Mouse (Mus musculus) granulocyte monocyte progenitor cell, adult 5-6 weeks (primary cell): ENCODE data around the gene Tgoln1. TPM values are rescaled to one million over a fixed set of nuclear protein-coding genes. Genes with fewer than 3 reads are reported as not detected.

ENCODE experiments used
- ATAC-seq: replicated peaks from 2 replicates; pipeline ENCODE4 v1.8.0; 2016; ENCODE audit warnings: mild to moderate bottlenecking, moderate TSS enrichment, inconsistent platforms; ENCODE audit not compliant: poor library complexity, severe bottlenecking
- total RNA-seq, 2 experiments: library from RNA; stranded (forward) in 1 of 2; stranded (reverse) in 1 of 2; fragments of 200-712, 200-1000 nt in 1 of 2; fragments of >200 nt in 1 of 2; fragmentation: Nextera tagmentation in 1 of 2; gene quantifications; 2 replicates each; pipeline ENCODE4 v1.2.3; 2014 to 2017

Tgoln1 gene
- total RNA-seq, 2 experiments from 2014 or later, result 32.7 to 66.5 TPM

DNA sequence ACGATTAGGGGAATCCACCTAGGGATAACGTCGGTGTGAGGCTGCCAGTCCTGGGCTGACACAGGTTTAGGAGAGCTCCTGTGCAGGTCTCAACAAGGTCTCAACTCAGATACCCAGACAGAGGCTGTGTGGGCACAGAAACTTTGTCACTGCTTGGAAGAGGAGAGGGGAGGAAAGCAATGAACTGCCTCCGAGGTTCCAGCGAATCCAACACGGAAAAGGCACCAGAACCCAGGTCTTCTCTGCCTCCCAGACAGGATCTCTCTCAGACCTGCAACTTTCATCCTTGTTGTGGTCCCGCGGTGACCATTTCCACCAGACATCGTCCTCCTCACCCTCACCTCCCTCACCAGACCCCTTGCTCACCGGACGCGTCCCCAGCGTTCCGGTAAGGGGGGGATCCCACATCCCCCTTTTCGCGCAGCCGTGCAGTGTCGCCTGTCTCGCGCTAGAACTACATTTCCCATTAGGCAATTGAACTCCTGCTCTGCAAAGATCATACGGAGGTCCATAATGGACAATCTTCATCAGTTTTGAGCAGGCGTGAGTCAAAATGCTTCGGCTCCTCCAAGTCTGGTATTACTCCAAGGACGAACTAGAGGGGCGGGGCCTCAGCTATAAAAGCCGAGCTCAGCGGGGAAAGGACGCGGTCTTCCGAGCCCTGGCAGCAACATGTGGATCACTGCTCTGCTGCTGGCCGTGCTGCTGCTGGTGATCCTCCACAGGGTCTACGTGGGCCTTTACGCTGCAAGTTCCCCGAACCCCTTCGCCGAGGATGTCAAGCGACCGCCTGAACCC is 18.6 kb downstream of the Tgoln1 start, which contains the start of the genes Elmod3 and Retsat:
Elmod3 (minus strand) TSS at position 458 of the 798 bp plus-strand sequence.
Retsat (plus strand) TSS at position 520 of the 798 bp plus-strand sequence.
- peak; percentile 83 for ATAC-seq

DNA sequence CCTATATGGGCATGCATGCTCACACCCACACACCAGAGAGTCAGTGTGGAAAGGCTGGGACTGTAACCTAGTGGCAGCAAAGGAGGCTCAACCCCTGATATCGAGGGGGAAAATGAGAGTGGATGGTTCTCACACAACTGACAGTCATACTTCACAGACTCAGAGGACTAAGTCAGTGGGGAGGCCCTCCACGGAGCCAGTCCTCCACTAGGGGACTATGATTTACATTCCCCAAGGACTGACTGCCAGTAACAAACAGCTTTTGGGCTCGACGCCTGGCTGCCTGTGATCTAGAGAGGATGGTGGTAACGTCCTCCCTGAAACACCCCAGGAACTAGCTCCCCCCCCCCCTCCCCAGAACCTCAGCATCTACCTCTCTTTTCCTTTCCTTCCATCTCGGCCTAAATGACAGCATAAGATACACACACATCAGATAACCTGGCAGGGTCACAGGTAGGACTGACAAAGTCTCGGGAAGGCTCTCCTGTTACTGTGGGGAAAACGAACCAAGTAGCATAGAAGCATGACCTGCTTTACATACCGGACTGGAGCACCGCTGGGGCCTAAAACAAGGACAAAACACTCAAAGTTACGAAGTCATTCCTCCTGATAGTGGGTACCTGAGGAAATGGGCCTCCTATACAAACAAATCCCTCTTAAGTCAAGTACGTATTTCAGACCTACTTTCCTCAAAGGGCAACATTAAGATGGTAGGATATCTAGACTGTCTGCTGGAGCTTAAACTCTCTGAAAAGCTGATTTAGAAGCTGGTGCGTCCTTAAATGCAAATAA is 19.5 kb downstream of the Tgoln1 start:
- no peak for ATAC-seq

DNA sequence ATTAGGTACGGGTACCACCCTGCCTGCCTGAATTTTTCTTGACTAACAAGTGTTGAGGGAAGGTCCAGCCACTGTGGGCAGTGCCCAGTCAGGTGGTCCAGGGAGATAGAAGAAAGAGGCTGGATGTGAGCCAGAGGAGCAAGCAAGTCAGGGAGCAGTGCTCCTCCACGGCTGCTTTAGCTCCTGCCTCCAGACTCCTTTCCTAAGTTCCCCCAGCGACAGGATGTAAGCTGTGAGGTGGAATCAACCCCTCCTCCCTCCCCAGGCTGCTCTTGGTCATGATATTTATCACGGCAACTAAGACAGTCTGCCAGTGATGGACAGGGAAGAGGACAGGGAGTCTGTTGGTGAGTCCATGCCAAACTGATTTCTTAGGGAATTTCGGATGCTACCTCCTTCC is 22.9 kb downstream of the Tgoln1 start:
- ATAC-seq, result no peak

DNA sequence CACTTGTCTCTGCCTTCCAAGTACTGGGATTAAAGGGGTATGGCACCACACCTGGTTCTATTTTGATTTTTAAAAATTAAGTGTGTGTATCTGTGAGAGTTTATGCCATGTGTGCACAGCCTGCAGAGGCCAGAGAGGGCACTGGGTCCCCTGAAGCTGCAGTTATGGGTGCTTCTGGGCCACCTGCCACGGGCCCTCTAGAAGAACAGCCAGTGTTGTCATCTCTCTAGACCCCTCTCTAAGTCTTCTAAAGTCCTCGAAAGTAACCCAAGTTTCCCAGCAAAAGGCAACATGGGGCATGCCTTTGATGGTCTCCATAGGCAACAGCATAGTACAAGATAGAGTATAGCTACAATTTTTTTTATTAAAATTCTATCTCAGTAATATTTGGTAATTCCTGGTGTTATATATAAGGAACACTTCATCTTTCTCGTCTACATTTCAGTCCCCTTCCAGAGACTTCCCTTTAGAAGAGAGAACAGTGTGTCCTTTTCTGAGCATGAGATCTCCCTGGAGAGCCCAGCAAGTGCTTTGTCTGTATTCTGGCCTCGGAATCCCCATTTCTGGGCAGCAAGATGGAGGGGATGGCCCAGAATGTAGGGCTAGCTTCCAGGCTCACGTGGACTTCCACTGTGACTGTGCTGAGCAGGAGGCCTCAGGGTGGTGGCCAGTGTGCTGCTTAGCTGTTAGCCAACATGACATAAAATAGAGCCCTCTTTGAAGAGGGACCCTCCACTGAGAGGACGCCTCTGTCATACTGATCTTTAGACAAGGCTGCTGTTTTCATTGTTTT is 23.6 kb downstream of the Tgoln1 start:
- ATAC-seq, result no peak

DNA sequence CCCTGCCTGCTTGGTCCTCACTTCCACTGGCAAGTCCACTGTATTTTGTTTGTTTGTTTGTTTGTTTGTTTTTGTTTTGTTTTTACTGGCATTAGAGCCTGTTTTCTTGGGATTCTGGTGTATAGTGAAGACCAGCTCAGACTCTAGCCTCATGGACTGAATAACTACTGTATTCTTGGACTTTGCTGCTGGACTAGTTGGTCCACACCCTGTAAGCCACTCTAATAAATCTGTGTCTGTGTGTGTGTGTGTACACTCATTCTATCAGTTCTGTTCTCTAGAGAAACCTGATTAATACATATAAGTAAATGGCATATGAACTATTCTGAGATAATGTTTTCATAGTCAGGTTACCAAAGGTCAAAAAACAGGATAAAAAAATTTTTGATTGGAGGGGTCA is 26.7 kb downstream of the Tgoln1 start:
- no peak for ATAC-seq

DNA sequence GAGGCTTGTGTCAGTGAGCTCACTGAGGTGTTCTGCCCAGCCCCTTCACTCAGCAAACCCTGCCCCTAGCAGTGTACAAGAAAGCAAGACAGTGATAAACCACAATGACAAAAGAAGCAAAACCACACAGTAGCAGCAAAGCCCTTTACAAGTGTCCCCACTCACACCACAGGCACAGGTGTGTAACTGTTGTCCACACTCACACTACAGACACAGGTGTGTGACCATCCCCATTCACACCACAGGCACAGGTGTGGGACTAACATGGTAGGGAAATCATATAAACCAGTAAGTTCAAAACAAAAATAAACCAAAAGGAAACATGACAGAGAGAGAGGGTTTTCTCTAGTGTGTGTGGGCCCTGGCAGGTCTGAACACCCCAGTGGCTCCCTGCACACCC is 28.5 kb downstream of the Tgoln1 start:
- no peak for ATAC-seq

DNA sequence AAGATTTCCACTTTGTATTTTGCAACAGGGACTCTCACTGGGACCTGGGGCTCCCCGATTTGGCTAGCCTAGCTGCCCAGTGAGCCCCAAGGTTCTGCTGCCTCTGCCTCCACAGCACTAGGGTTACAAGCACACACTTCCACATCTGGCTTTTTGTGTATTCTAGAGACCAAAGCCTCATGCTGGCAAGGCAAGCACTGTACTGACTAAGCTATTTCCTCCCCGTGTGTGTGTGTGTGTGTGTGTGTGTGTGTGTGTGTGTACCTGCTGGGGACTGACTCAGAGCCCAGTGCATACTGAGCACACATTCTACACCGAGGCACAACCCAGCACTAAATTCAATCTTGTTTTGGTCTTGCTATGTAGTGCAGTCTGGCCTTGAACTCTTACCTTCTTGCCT is 30.1 kb downstream of the Tgoln1 start:
- ATAC-seq, result no peak

DNA sequence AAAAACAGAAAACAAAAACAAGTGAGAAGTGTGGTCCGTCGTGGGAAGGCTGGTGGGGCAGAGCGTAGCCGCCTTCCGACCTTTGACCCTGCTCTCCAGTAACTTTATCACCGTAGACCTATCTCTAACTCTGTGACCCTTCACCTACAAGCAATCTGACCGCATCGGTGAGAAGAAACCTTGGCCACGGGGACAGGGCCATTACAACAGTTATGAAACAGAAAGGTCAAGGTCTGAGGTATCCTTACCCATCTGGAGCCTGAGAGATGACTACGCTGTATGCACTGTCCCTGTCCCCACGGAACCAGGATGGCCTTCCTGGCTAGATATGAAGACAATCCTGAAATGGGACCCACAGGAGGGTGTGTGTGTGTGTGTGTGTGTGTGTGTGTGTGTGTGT is 32.6 kb downstream of the Tgoln1 start:
- ATAC-seq, result no peak

DNA sequence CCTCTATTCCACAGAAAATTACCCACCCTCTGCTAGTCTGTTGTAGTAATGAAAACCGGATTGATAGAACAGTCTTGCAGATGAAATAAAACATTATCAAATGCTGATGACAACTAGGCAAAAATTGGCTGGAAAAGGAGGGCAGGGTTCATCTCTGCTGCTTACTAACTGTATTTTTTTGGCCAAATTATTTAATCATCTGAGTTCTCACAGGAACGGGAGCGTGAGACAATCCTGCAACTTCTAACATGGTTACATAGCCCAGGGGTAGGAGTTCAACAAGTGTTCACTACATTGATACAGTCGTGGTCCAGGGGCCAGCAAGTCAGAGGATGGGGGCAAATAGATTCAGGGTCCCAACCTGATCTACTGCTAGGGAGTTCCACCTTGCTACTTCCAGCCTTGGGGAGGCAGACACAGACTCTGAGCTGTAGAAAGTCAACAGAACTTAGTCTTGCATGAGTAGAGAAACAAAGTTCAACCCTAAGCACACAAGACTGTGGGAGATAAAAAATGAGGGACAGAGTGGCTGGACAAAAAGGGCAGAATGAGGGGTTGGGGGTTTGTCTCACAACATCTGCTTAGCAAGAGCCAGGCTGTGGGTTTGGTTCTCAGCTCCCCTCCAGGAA is 33.5 kb downstream of the Tgoln1 start:
- ATAC-seq, result no peak

DNA sequence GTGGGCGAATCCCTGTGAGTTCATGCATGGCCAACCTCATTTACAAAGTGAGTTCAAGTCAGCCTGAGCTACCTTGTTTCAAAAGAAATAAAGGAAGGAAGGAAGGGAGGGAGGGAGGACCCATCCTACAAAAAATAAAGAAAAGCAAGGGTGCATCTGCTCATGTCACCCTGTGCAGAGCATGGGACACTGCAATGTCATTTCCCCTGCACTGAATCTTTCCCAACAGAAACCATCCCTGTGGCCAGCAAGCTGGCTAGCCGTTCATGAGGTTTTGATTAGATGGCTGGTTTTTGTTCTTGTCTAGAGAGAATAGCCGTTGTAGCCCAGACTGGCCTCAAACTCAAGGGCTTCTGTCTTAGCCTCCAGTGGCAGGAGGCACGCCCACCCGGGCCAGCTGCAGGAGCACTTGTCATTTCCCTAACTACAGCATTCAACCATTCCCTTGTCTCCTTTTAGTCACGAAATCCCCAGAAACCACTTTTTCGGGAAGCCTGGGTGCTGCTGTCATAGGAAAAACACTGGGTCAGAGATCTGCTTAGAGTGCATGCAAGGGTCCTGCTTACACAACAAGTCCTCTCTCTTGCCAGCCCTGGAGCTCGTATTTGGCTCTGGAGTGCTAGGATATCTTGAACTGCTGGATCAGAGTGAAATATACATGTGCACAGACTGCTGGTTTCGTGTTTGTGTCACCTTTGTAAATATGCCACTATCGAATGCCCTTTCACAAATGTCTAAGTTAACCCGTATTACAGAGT is 35.0 kb downstream of the Tgoln1 start:
- ATAC-seq, result peak; percentile 84

DNA sequence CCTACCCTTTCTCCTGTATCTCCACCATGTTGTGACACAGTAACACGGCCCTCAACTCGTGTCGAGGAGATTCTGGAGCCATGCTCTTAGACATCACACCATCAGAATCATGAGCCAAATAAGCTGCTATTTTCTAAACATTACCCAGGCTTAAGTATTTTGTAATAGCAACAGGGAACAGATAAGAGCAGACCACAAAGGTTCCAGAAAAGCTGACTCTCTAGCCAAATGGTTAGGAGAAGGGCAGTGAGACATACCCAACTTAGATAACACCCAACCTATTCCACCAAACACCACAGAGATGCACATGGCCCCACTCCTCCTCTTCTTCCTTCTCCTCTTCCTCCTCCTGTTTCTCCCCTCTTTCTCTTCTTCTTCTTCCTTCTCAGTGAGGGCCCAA is 40.8 kb downstream of the Tgoln1 start:
- no peak for ATAC-seq

DNA sequence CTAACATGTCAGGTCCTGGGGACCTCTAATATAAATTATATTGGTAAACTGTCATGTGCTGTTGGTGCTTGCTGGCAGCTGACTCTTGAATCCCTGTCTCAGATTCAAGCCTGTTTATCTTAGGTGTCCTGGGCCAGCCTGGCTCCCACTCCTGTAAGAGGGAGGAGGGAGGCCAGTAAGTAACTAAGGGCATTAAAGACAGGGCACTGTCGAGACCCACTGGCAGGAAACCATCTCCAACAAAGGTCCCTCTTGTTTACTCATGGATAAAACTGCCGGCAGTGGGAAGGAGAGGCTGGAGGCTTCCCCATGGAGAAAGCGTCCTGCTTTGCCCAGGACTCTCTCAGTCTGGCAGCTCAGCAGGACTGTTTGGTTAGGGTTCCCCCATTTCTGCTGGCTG is 45.0 kb downstream of the Tgoln1 start:
- ATAC-seq, result no peak

DNA sequence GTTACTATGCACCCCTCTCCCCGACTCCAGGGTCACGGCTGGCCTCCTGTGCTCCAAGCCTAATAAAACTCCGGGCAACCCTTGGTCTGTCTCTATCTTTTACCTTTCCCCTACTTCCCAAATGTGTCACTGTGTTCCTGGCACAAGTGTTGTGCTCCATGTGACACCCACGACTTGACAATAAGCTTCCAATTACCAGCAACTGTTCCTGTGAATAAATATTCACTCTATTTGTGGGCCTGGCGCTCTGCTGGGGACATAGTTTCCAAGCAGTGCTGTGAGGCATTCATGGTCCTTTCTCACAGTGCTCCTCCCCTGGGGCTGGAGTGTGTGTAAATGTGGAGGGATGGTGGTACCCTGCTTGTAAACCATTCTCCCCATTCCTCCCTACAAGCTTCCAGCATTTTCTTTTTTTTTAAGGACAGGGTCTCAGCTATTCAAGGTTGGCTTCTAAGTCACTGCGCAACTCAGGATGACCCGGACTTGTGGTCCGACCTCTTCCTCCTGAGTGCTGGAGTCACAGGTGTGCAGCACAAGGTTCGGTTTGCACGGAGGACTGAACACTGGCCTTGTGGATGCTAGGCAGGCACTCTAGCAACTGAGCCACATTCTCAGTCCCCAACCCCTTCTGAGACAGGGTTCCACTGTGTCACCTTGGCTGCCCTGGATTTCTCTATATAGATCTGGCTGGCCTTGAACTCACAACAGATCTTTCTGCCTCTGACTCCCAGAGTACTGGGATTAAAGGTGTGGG is 46.0 kb downstream of the Tgoln1 start:
- ATAC-seq, result no peak

DNA sequence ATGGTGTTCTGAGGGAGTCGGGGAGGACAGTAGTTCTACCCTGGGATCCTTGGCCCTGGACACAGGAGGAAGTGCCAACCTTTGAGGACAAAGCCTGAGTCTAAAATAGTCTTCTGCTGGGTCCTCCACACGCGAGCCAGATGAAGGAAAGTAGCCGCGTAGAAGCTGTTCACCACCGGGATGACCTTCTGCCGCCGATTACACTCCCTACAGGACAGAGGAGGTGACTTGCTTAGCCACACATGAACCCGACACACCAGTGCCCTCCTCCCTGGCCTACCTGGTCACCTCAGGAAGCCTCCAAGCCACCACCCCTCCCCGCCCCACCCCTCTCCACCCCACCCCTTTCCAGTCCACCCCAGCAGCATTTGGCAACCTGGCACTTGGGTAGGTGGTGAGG is 48.1 kb downstream of the Tgoln1 start:
- no peak for ATAC-seq

DNA sequence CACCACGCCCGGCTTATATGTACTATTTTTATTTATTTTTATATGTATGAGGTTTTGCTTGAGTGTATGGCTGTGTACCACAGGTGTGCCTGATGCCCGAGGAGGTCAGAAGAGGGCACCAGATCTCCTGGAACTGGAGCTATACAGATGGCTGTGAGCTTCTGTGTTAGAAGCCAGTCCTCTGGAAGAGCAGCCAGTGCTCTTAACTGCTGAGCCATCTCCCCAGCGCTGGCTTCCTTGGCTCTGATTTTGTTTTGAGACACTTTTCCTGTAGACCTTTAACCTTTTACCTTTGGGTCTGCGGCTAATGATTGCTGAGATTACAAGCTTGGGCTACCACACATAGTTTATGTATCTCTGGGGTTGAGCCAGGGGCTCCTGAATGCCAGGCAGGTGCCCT is 49.3 kb downstream of the Tgoln1 start:
- ATAC-seq, result no peak

DNA sequence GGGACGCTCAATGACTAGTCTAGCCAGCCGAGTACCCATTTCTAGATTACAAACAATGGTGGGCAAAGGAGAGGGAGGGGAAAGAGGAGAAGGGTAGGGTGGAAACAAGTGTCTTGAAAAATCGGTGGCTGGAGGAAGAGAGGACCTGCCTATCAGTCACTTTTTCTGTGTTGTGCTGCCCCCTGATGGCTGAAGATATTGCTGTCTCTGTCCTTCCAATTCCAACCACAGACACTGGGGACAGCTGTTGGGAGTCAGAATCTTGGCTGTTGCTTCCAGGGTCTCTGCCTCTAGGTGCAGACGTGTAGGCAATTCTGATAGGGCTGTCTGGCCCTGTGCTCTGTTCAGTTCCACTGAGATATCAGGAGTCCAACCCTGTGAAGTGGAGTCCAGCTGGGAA is 50.8 kb downstream of the Tgoln1 start:
- peak; percentile 95 for ATAC-seq

DNA sequence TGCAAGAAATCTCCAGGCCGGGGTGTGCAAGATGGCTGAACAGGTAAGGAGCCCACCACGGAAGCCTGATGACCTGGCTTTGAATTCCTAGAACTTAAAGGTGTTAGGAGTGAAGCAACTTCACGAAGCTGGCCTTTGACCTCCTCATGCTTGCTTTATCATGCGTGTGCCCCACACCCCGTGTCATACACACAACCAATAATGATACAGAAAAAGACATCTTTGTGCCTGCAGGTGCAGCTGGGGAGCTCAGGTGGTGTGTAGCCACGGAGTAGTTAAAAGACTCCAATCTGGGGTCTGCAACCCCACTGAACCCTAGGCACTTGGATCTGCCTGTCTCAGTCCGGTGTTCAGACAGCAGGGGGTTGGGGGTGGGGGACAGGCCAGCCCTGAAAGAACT is 51.3 kb downstream of the Tgoln1 start:
- no peak for ATAC-seq

DNA sequence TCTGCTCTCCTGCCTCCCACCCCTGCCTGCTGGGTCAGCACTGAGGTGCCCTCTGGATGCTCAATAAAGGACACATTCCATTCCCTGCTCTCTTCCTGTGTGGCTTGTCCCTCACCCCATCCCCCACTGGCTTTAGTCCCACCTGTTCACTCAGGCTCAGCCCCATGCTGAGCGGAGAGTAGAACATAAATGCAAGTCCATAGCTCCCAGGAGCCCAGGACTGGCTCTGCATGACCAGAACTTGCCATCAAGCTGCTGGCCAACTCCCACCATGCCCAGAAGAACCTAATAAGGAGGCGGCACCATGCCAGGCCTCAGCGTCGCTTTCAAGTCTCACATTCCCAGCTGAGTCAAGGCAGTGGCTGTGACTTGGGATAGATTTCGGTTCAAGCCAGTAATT is 53.9 kb downstream of the Tgoln1 start:
- ATAC-seq, result no peak

DNA sequence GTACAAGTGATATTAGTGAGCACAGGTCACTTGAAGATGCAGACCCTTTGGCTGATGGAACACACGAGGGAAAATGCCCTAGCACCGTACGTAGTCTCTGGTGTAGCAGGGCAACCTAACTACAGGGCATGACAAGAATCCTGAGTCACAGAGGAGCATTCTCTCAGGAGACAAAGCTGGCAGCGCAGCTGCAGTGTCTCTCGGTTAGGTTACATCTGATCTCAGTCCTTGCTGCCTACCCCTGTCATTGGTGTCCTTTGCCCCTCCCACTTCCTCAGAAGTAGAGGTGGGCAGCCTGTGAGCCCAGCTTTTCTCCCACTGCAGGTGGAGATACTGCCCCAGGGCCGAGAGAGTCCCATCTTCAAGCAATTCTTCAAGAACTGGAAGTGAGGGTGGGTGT is 54.3 kb downstream of the Tgoln1 start:
- no peak for ATAC-seq
